Mouse (Mus musculus) heart, adult 2 months (tissue): ENCODE measurements around the gene Wdr4.

Source experiments
- CTCF ChIP-seq: fragments of 200-600 bp; IDR thresholded peaks from 2 replicates; pipeline ENCODE4 v1.8.1; 2022; ENCODE audit warnings: antibody characterized with exemption, mild to moderate bottlenecking, moderate library complexity
- EP300 ChIP-seq: fragments of 200-500 bp; IDR thresholded peaks from 2 replicates; pipeline ENCODE4 v1.6.1; 2011; ENCODE audit warnings: low read depth, low read length, control low read depth; ENCODE audit not compliant: insufficient read depth
- POLR2A ChIP-seq: fragments of 200-500 bp; IDR thresholded peaks from 2 replicates; pipeline ENCODE4 v1.6.1; 2011; ENCODE audit warnings: mild to moderate bottlenecking, low read depth, low read length, control low read depth; ENCODE audit not compliant: insufficient read depth

GRCm38 (mm10) chr17:31535871-31536629 is 16.3 kb upstream of the Wdr4 start:
- TF ChIP-seq CTCF = no peak
- no peak for TF ChIP-seq POLR2A
- no peak for TF ChIP-seq EP300
